17 mouse cellular contexts compared by ENCODE assay signal in genomic region chr5:76670183-76670582, GRCm38 (mm10). TPM values are rescaled to one million over a fixed set of nuclear protein-coding genes. Genes with fewer than 3 reads are reported as not detected.
"Had no signal": no experiment of that assay in that cellular context is flagged by ENCODE, and none has a peak within 500 bp of the region (broad histone marks: within the 10 kb centered on the region; RNA-seq: fewer than 3 reads in every experiment).

No protein-coding gene starts in this region.

- H3K4me3 ChIP-seq: lung, embryonic 15.5 days; megakaryocyte, embryonic 14.5 days; midbrain, embryonic 13.5 days; midbrain, embryonic 15.5 days; neural tube, embryonic 13.5 days; stomach, embryonic 15.5 days had no signal

- H3K36me3 ChIP-seq: lung, embryonic 15.5 days; stomach, embryonic 15.5 days had no signal

- DNase-seq: lung, adult 2 months; lung, postnatal 14 days; right cerebral cortex, postnatal 14 days; thymus, adult 2 months; thymus, postnatal 25 days; thymus, postnatal 4 days had no signal

- H3K4me1 ChIP-seq: lung, embryonic 15.5 days; stomach, embryonic 15.5 days had no signal

- H3K9ac ChIP-seq: lung, embryonic 15.5 days; midbrain, embryonic 13.5 days; midbrain, embryonic 15.5 days; neural tube, embryonic 13.5 days; stomach, embryonic 15.5 days had no signal

- H3K27me3 ChIP-seq: lung, embryonic 15.5 days; megakaryocyte, embryonic 14.5 days; midbrain, embryonic 13.5 days; midbrain, embryonic 15.5 days; neural tube, embryonic 13.5 days; stomach, embryonic 15.5 days had no signal

- ATAC-seq: lung, postnatal 0 days; midbrain, embryonic 13.5 days; midbrain, embryonic 15.5 days had no signal

- H3K27ac ChIP-seq: lung, embryonic 15.5 days; macrophage; midbrain, embryonic 13.5 days; midbrain, embryonic 15.5 days; neural tube, embryonic 13.5 days; stomach, embryonic 15.5 days; stomach, postnatal 0 days had no signal

- H3K9me3 ChIP-seq: lung, embryonic 15.5 days; midbrain, embryonic 13.5 days; midbrain, embryonic 15.5 days; neural tube, embryonic 13.5 days; stomach, embryonic 15.5 days had no signal

- H3K4me2 ChIP-seq: lung, embryonic 15.5 days; midbrain, embryonic 11.5 days; midbrain, embryonic 13.5 days; midbrain, embryonic 15.5 days; neural tube, embryonic 13.5 days; stomach, embryonic 15.5 days had no signal

RNA-seq across cellular contexts. Expression of gene C530008M17Rik, which starts 13.9 kb away (rescaled TPM):
- total RNA-seq: monocyte, adult 5-6 weeks had no signal
